Mouse (Mus musculus) heart, postnatal 0 days (tissue): ENCODE measurements at regions not wholly inside any gene's neighbourhood (a gene's known extent, or its start where the extent isn't known, plus 50 kb on each side); places are given as distances from the start of the nearest gene placed in this dataset.
A peak's percentile ranks its signal among the peaks of the same experiment; 100 is the strongest.

Source experiments
- CTCF ChIP-seq: IDR thresholded peaks from 2 replicates; pipeline ENCODE4 v1.5.1; 2016; ENCODE audit warnings: antibody characterized with exemption, control low read depth, low read depth
- EP300 ChIP-seq: IDR thresholded peaks from 2 replicates; pipeline ENCODE4 v1.6.1; 2016; ENCODE audit warnings: antibody characterized with exemption, low read depth

DNA sequence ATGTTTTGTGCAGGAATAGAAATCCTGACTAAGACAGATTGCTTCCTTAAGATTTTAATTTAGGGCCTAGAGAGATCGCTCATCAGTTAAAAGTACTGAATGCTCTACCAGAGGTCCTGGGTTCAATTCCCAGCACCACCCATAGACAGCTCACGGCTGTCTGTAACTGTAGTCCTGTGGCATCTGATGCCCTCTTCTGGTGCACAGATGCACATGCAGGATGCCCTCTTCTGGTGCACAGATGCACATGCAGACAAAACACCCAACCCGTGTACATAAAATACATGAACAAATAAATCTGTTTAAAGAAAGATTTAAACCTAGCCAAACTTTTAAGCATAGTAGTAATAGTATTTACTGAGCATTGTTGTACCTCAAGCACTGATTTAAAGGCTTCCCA is 181.2 kb upstream of the Pou3f3 start:
- TF ChIP-seq EP300 (no peak), CTCF (peak; percentile 17; the same call in 1 of the 2 replicates)
